Mouse (Mus musculus) WW6 (cell line): Measurements from ENCODE around the gene Dock4.

ENCODE experiments used
- DNase-seq: peaks from one replicate; pipeline ENCODE4 v3.0.0-alpha.2; 2013; ENCODE audit warnings: low read depth, low spot score

Dock4 gene

GRCm38 (mm10) chr12:40511643-40512369 lies 66.1 kb downstream of the Dock4 start:
- no peak for DNase-seq

GRCm38 (mm10) chr12:40512370-40512693 lies 66.6 kb downstream of the Dock4 start:
- DNase-seq: no peak

DNA sequence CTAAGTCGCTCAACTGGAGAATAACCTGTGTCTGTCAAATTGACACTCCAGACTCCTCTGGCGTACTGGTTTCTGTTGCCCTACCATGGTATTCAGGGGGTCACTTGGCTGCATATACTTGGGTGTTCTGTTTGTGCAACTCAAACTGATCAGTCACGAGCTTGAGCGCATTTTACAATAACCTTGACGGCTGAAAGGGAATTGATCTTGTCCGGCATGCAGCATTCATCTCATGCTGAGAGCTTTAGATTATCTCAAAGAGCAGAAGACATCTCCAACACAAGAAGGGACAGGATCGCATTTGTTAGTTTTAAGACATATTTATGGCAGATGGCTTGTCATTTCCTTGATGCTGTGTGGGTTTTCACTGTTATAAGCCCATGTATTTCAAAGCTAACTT lies 67.2 kb downstream of the Dock4 start:
- DNase-seq: no peak

DNA sequence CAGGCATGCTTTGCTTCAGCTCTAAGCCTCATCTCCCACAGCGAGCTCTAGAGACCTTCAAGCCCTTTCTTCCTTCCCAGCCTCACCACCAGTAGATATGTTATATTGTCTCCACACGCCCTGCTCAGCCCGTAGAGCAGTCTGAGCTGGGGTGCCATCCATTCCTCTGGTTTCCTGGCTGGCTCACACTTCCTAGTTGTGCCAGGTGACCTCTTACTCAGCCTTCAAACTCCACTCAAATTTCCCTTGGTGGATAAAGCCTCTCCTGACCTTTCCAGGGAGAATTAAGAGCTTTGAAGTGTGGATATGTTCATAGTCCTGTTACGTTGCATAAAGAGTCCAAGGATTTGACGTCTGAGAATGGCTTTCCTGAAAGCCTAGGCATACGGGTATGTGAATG lies 68.3 kb downstream of the Dock4 start:
- no peak for DNase-seq

DNA sequence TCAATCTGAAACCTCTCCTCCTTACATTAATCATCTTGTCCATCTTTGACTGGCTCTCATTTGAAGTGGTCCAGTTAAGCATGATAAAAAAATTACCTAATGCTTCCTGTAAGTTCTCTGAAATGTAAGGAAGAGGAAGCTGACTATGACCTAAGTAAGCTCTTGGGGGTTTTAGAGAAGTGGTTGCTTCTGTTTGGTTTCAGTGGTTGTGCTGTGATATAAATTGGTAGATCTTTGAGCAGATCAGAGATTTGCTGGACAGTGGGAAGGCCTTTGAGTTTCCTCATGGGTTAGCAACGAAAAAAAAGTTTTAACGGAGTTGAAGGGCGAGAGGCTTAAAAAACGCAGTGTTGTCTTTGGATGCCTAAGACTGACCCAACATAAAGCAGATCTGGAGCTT lies 76.7 kb downstream of the Dock4 start:
- DNase-seq: no peak

GRCm38 (mm10) chr12:40523020-40523419 lies 77.3 kb downstream of the Dock4 start:
- no peak for DNase-seq

GRCm38 (mm10) chr12:40525045-40525444 lies 79.3 kb downstream of the Dock4 start:
- no peak for DNase-seq

GRCm38 (mm10) chr12:40535655-40536618 lies 90.2 kb downstream of the Dock4 start:
- DNase-seq: no peak

GRCm38 (mm10) chr12:40537826-40538225 lies 92.1 kb downstream of the Dock4 start:
- DNase-seq: no peak

DNA sequence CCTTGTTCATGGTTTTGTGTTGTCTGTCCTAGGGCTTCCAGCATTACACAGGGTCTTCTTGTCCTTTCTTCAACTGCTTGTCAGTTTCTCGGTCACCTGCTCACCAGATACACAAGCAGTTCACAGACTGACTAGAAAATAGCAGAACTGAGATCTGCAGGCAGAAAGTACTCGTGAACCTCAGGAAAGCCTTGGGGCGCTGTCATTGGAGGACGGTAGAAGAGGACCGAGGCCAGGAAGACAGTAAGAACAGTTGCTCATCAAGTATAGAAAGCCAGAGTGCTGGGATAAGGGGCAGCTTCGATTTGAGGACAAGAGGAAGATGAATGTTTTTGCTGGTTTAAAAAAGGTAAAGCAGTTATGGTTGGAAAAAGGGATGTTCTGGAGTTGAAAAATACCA lies 92.6 kb downstream of the Dock4 start:
- no peak for DNase-seq

GRCm38 (mm10) chr12:40538780-40539179 lies 93.0 kb downstream of the Dock4 start:
- no peak for DNase-seq

DNA sequence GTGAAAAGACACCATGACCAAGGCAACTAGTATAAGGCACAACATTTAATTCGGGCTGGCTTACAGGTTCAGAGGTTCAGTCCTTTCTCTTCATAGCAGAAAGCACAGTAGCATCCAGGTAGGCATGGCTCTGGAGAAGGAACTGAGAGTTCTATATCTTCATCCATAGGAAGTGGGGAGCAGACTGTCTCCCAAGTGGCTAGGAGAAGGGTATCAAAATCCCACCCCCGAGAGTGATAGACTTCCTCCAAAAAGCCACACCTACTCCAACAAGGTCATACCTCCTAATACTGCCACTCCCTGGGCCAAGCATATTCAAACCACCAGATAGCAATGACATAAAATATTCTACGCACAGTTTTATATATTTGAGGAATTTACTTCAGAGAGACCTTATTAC lies 98.5 kb downstream of the Dock4 start:
- DNase-seq: no peak

GRCm38 (mm10) chr12:40546827-40547226 lies 101.1 kb downstream of the Dock4 start:
- DNase-seq: no peak

GRCm38 (mm10) chr12:40551317-40551716 lies 105.6 kb downstream of the Dock4 start:
- no peak for DNase-seq

- no peak for DNase-seq
These were observed 106.4 kb downstream of the Dock4 start for GRCm38 (mm10) chr12:40552201-40552600.

GRCm38 (mm10) chr12:40553929-40554328 lies 108.2 kb downstream of the Dock4 start:
- no peak for DNase-seq

DNA sequence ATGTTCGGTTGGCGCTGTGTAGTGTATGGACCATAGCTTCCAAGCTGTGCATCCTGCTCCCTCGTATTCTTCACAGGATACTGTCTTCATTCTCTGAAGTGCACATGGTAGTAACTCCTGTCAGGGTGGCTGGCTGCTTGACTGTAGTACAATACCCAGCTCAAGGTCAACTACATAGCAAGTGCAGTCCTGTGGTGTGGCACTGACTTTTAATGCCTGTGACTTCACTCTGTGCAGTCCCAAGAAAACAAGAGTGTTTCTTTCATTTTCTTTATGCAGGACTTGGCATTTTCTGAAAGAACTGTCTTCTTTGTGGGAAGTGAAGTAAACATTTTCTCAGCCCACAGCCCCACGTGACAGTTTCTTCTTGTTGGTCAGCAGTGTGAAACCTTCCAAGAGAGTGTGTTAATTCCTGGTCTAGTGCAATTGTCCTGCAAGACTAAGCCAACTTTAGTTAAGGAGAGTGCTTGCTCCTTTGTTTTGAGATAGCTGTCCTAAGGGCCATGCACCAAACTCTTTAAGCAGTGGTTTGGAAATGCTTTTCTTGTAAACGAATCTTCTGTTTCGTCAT lies 109.3 kb downstream of the Dock4 start:
- no peak for DNase-seq

DNA sequence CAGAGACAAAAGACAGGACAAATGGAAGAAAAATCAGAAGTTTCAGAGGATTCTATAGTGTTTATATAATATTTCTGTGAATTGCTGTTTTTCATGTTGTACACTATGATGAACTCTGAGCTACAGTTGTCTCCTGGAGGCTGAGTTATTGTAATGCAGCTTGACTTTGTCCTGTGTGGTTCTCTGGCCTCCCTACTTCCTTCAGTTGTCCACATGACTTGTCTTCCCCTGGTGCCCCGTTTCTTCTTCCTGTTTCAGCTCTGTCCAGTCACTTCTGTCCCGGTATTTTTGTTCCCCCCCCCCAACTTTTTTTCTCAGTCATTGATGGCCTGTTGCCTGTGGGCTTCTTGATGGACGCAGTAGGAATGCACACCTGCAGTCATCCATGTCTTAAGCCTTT lies 112.8 kb downstream of the Dock4 start:
- DNase-seq: no peak

DNA sequence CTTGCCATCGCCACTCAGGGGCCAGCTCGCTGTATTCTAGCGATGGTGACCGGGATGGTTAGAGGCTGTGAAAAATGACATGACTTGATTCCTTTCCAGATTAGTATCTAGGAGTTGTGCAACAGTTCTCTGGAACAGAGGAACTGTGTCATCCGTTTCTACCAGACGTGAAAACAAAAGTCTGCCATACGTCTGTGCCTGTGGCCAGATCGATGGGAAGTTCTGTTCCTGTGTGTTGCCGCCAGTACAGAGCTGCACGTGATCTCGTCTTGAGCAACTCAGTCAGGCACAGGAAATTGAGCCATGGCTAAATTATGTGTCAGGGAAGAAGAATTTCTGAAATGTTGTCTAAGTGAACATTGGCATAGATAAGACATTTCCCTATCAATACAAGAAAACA lies 113.4 kb downstream of the Dock4 start:
- no peak for DNase-seq

DNA sequence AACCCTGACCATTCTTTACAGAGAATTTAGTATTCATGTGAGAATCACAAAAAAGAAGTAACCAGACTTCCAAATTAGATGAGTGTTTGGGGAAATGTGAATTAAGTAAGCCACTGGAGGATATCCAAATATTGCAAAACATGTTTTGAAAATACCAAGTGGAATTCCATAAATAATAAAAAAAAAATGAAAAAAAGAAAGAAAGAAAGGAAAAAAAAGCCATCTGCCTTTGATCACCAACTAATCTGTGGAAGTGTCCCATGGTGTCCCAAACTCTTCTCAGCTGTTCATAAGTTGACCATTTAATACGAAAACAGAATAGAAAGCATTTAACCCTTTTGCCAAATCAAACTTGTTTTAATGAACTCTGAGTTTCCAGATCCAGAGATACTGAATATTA lies 118.0 kb downstream of the Dock4 start:
- DNase-seq: no peak

GRCm38 (mm10) chr12:40564261-40564660 lies 118.5 kb downstream of the Dock4 start:
- no peak for DNase-seq

DNA sequence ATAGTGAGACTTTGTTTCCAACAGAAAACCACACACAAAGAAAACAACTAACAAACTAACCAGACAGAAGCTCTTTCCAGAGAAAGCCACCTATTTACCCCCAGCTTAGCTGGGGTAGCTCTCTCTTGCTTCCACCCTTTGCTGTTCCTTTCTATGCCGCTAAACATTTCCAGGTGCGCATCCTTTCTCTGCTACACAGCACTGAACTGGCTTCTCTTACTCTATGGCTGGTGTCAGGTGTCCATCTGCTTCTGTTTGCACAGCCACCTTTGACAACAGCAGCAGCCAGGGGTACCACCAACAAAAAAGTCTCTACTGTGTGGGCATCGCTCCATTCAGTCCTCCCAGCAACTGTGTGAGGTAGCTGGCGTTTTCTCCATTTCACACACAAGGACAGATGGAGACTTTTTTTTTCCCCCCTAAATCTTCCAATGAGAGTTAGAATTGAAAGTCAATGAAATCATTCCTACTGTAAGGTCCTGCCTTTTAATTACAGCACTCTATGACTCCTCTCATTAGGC lies 122.7 kb downstream of the Dock4 start:
- no peak for DNase-seq
